Mouse (Mus musculus) neural tube, embryonic 10.5 days (tissue): Measurements from ENCODE around the gene Pdgfc.
"Not testable (repeated sequence)": the region's sequence is repeated elsewhere in the genome, so short reads cannot be mapped to it uniquely, and the experiment has no call there.

Experiments
- DNase-seq: peaks from one replicate; pipeline ENCODE4 v3.0.0-alpha.2; 2017; ENCODE audit warnings: low spot score; ENCODE audit errors: extremely low spot score

Gene Pdgfc

GRCm38 (mm10) chr3:81045344-81046050 lies 9.3 kb downstream of the Pdgfc start:
- DNase-seq, result no peak

- DNase-seq, result no peak
These were observed 10.7 kb downstream of the Pdgfc start for GRCm38 (mm10) chr3:81046652-81047607.

- DNase-seq, result no peak
These were observed 15.3 kb downstream of the Pdgfc start for GRCm38 (mm10) chr3:81051522-81051921.

GRCm38 (mm10) chr3:81052422-81052821 lies 16.2 kb downstream of the Pdgfc start:
- no peak for DNase-seq

GRCm38 (mm10) chr3:81054074-81054473 lies 17.9 kb downstream of the Pdgfc start:
- no peak for DNase-seq

- DNase-seq, result no peak
These were observed 21.5 kb downstream of the Pdgfc start for GRCm38 (mm10) chr3:81057719-81058118.

- no peak for DNase-seq
These were observed 22.4 kb downstream of the Pdgfc start for GRCm38 (mm10) chr3:81058527-81059031.

- DNase-seq, result no peak
These were observed 32.3 kb downstream of the Pdgfc start for GRCm38 (mm10) chr3:81068550-81068949.

GRCm38 (mm10) chr3:81101136-81101535 lies 64.9 kb downstream of the Pdgfc start:
- no peak for DNase-seq

GRCm38 (mm10) chr3:81102158-81102876 lies 66.1 kb downstream of the Pdgfc start:
- no peak for DNase-seq

- DNase-seq, result no peak
These were observed 66.7 kb downstream of the Pdgfc start for GRCm38 (mm10) chr3:81102877-81103420.

GRCm38 (mm10) chr3:81107515-81107914 lies 71.3 kb downstream of the Pdgfc start:
- no peak for DNase-seq

- DNase-seq, result no peak
These were observed 74.8 kb downstream of the Pdgfc start for GRCm38 (mm10) chr3:81110968-81111367.

- DNase-seq, result no peak
These were observed 76.7 kb downstream of the Pdgfc start for GRCm38 (mm10) chr3:81112892-81113291.

- DNase-seq, result no peak
These were observed 84.4 kb downstream of the Pdgfc start for GRCm38 (mm10) chr3:81120664-81121063.

- no peak for DNase-seq
These were observed 85.5 kb downstream of the Pdgfc start for GRCm38 (mm10) chr3:81121731-81122130.

GRCm38 (mm10) chr3:81123461-81123860 lies 87.2 kb downstream of the Pdgfc start:
- no peak for DNase-seq

- no peak for DNase-seq
These were observed 90.8 kb downstream of the Pdgfc start for GRCm38 (mm10) chr3:81127013-81127412.

GRCm38 (mm10) chr3:81136985-81137384 lies 100.8 kb downstream of the Pdgfc start:
- no peak for DNase-seq

GRCm38 (mm10) chr3:81138030-81138429 lies 101.8 kb downstream of the Pdgfc start:
- DNase-seq, result not testable (repeated sequence)

- no peak for DNase-seq
These were observed 107.5 kb downstream of the Pdgfc start for GRCm38 (mm10) chr3:81143730-81144129.
